Mouse (Mus musculus): ENCODE results near the gene Clic1. TPM values are rescaled to one million over a fixed set of nuclear protein-coding genes. Genes with fewer than 3 reads are reported as not detected.
A peak's percentile ranks its signal among the peaks of the same experiment; 100 is the strongest.

Clic1 gene
- polyA plus RNA-seq, 1 experiment from 2014 or later, result 195 TPM

DNA sequence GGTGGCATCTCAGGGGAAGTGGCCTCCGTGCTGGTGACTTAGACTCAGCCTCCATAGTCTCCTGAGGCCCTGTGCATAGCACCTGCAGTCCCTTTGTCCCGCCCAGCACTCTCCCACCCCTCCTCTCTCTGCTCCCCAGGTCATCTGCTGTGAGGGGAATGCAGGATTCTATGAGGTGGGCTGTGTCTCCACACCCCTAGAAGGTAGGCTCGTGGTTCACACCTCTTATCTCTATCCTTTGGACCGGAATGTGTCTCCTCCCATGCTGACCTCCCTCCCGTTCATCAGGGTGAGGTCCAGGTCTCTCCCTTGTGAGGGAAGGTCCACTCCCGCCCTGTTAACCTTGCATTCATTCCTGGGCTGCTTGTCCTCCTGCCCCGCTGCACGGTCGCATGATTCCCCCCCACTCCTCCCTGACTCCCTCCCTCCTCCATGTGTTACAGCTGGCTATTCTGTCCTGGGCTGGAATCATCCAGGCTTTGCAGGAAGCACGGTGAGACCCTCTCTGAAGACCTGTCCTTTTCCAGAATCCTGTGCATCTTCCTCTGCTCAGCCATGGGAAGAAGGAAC lies 50.5 kb downstream of the Clic1 start:
- Histone ChIP-seq H3K27ac (no peak overlapping the region), H3K4me2 (no peak overlapping the region), H3K9ac (replicated peaks) (no peak overlapping the region), H3K9me3 (no peaks in the 10 kb centered on the region), H3K27me3 (no peaks in the 10 kb centered on the region), H3K36me3 (peaks cover 89% of the 10 kb centered on the region), H3K4me1 (replicated peaks) (no peaks in the 10 kb centered on the region), H3K4me3 (replicated peaks) (no peak overlapping the region)
- WGBS, result 74% methylated on average over 10 of the region's 10 CpGs
- no peak for ATAC-seq (ENCODE audit: insufficient number of reproducible peaks, insufficient read depth, low FRiP score, low TSS enrichment, low read depth)

DNA sequence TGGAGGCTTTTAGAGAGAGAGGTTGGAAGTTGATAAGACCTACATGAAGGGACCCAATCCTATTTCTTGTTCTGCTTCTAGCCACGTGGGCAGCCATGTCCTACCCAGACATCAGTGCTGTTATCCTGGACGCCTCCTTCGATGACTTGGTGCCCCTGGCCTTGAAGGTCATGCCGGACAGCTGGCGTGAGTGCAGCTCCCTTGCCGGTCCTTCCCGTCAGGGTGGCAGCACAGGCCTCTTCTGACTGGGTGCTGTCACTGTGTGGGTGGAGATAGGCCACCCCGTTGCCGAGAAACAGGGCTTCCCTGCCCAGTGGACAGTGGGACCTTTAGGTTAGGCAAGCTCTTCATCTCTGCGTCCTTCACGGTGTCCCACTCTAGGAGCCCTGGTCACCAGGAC lies 51.4 kb downstream of the Clic1 start:
- Histone ChIP-seq H3K4me1 (replicated peaks) (peaks cover 5% of the 10 kb centered on the region; the same call in 1 of the 2 replicates), H3K9me3 (no peaks in the 10 kb centered on the region), H3K4me3 (replicated peaks) (no peak overlapping the region), H3K27me3 (no peaks in the 10 kb centered on the region), H3K9ac (replicated peaks) (no peak overlapping the region), H3K36me3 (peaks cover 81% of the 10 kb centered on the region), H3K4me2 (no peak overlapping the region), H3K27ac (no peak overlapping the region)
- no peak for ATAC-seq (ENCODE audit: insufficient number of reproducible peaks, insufficient read depth, low FRiP score, low TSS enrichment, low read depth)
- WGBS, result 86% methylated on average over 11 of the region's 11 CpGs

DNA sequence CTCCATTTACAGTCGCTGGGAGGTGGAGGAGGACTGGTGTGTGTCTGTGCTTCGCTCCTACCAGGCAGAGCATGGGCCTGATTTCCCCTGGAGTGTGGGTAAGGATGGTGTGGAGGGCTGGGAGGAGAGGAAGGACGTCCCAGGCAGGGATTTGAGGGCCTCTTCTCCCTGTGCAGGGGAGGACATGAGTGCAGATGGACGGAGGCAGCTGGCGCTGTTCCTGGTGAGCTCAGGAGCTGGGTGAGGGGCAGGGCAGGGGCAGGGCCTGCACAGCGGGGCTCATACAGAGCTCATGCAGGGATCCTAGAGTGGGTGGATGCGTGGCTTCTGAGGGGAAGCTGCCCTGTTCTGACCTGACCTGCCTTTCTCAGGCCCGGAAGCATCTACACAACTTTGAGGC lies 52.5 kb downstream of the Clic1 start:
- ATAC-seq (ENCODE audit: insufficient number of reproducible peaks, insufficient read depth, low FRiP score, low TSS enrichment, low read depth), result 0 out of 2 replicates have a peak, but pooled peaks have one; percentile 20
- H3K27me3 ChIP-seq, result no peaks in the 10 kb centered on the region

DNA sequence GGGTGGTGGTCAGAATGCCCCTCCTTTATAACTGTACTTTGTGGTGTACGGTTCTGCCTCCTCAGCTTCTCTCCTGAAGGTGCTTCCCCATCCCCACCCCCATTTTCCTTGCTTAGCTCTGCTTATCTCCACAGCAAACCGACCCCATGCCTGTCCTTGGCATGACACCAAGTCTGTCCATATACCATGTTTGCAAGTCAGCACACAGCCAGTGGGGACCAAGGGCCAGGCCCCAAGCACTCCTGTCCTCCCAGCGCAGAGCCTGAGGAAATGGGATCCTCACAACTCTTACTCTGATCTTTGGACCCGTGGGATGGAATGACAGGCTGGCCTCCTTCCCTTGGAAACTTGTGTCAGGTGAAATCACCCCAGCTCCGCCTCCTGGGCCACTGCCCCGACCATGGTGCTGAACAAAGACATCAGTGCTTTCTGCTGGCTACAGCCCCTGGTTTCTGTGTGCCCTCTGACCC lies 53.5 kb downstream of the Clic1 start:
- 71% methylated on average over 6 of the region's 6 CpGs for WGBS
- H3K27me3 ChIP-seq, result no peaks in the 10 kb centered on the region
- H3K9me3 ChIP-seq, result no peaks in the 10 kb centered on the region
- peaks cover 60% of the 10 kb centered on the region for H3K36me3 ChIP-seq
- H3K4me2 ChIP-seq, result no peak overlapping the region
- H3K9ac ChIP-seq (replicated peaks), result no peak overlapping the region
- ATAC-seq (ENCODE audit: insufficient number of reproducible peaks, insufficient read depth, low FRiP score, low TSS enrichment, low read depth), result no peak
- H3K4me3 ChIP-seq (replicated peaks), result no peak overlapping the region
- H3K27ac ChIP-seq, result no peak overlapping the region
- H3K4me1 ChIP-seq (replicated peaks), result peaks cover 6% of the 10 kb centered on the region; the same call in 1 of the 2 replicates

More for the DNA sequence above, 52.5 kb downstream of the Clic1 start:
- H3K9me3 ChIP-seq, result no peaks in the 10 kb centered on the region
- H3K9ac ChIP-seq (replicated peaks), result 0 out of 2 replicates have a peak overlapping the region, but pooled peaks have one; percentile 9
- H3K36me3 ChIP-seq, result peaks cover 70% of the 10 kb centered on the region
- no peak overlapping the region; the same call in 1 of the 2 replicates for H3K4me2 ChIP-seq
- no peak overlapping the region for H3K4me3 ChIP-seq (replicated peaks)
- WGBS, result 62% methylated on average over 8 of the region's 8 CpGs
- peaks cover 6% of the 10 kb centered on the region; the same call in 1 of the 2 replicates for H3K4me1 ChIP-seq (replicated peaks)
- H3K27ac ChIP-seq, result no peak overlapping the region

- no peak for ATAC-seq (ENCODE audit: insufficient number of reproducible peaks, insufficient read depth, low FRiP score, low TSS enrichment, low read depth)
- Histone ChIP-seq H3K27me3 (no peaks in the 10 kb centered on the region), H3K36me3 (peaks cover 52% of the 10 kb centered on the region), H3K4me1 (replicated peaks) (peaks cover 6% of the 10 kb centered on the region; the same call in 1 of the 2 replicates), H3K9ac (replicated peaks) (no peak overlapping the region), H3K4me2 (no peak overlapping the region), H3K27ac (no peak overlapping the region), H3K4me3 (replicated peaks) (no peak overlapping the region), H3K9me3 (no peaks in the 10 kb centered on the region)
- WGBS, result 85% methylated on average over 7 of the region's 7 CpGs
These were observed 54.3 kb downstream of the Clic1 start for GRCm38 (mm10) chr17:35104079-35104478.

GRCm38 (mm10) chr17:35104754-35105153 lies 55.0 kb downstream of the Clic1 start:
- Histone ChIP-seq H3K9me3 (no peaks in the 10 kb centered on the region), H3K4me2 (no peak overlapping the region), H3K27ac (no peak overlapping the region), H3K27me3 (no peaks in the 10 kb centered on the region), H3K4me1 (replicated peaks) (peaks cover 6% of the 10 kb centered on the region; the same call in 1 of the 2 replicates), H3K9ac (replicated peaks) (no peak overlapping the region), H3K36me3 (peaks cover 45% of the 10 kb centered on the region), H3K4me3 (replicated peaks) (no peak overlapping the region)
- no peak for ATAC-seq (ENCODE audit: insufficient number of reproducible peaks, insufficient read depth, low FRiP score, low TSS enrichment, low read depth)
- WGBS, result 83% methylated on average over 6 of the region's 6 CpGs

DNA sequence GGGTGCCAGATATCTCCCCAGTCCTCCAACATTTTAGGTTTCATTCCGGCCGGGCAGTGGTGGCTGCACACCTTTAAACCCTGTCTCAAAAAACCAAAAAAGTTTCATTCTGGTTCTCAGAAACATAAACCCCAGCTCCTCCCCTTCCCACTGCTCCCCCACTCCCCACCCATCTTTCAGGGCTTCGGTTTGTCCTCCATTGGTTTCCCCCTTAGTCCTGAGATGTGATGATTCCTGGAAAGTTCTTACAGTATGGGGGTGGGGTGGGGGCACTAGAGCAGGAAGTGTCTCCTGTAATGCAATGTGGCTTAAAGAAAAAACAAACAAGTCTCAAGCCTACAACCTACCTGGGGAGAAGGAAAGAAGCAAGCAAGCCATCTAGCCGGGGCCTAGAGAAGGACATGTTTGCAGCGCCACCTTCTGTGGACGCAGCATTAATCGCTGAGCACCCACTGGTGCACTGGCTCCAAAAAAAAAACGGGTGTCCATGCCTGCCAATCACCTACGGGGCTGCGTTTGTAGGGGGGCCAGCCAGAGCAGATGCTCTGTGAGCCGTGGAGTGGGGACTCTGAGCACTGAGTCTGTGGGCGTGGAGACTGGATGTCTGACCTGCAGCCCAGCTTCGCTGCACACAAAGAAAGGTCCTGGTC lies 56.1 kb downstream of the Clic1 start:
- Histone ChIP-seq H3K36me3 (peaks cover 34% of the 10 kb centered on the region), H3K4me2 (peak overlapping the region; percentile 17), H3K9ac (replicated peaks) (peak overlapping the region; percentile 45; the same call in 1 of the 2 replicates), H3K4me1 (replicated peaks) (peaks cover 6% of the 10 kb centered on the region; the same call in 1 of the 2 replicates), H3K27me3 (no peaks in the 10 kb centered on the region), H3K27ac (no peak overlapping the region), H3K4me3 (replicated peaks) (no peak overlapping the region; the same call in 1 of the 2 replicates), H3K9me3 (no peaks in the 10 kb centered on the region)
- ATAC-seq (ENCODE audit: insufficient number of reproducible peaks, insufficient read depth, low FRiP score, low TSS enrichment, low read depth), result no peak
- WGBS, result 35% methylated on average over 13 of the region's 13 CpGs

DNA sequence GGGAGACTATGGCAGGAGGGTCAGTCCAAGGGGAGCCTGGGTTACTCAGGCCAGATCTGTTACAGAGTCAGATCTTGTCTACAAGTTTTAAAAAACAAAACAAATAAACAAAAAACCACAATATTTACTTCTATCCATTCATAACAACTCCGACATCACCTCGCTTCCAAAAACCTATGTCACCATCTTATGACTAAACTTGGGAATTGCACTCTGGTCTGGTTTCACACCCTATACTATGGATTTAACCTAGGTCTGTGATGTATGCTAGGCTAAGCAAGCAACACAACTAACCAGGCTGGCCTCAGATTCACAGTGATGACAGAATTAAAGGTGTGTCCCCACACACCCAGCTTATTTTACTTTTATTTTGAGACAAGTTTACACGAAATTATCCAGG lies 56.8 kb downstream of the Clic1 start:
- ATAC-seq (ENCODE audit: insufficient number of reproducible peaks, insufficient read depth, low FRiP score, low TSS enrichment, low read depth), result no peak
- H3K4me2 ChIP-seq, result 0 out of 2 replicates have a peak overlapping the region, but pooled peaks have one; percentile 17
- H3K36me3 ChIP-seq, result peaks cover 28% of the 10 kb centered on the region
- peaks cover 6% of the 10 kb centered on the region; the same call in 1 of the 2 replicates for H3K4me1 ChIP-seq (replicated peaks)
- no peaks in the 10 kb centered on the region for H3K27me3 ChIP-seq
- H3K9me3 ChIP-seq, result no peaks in the 10 kb centered on the region
- 77% methylated on average over 3 of the region's 3 CpGs for WGBS
- H3K4me3 ChIP-seq (replicated peaks), result no peak overlapping the region; the same call in 1 of the 2 replicates
- no peak overlapping the region for H3K9ac ChIP-seq (replicated peaks)
- no peak overlapping the region for H3K27ac ChIP-seq

- Histone ChIP-seq H3K4me1 (replicated peaks) (peaks cover 6% of the 10 kb centered on the region; the same call in 1 of the 2 replicates), H3K36me3 (peaks cover 12% of the 10 kb centered on the region), H3K4me2 (no peak within 1 kb of the TSS), H3K9ac (replicated peaks) (no peak within 1 kb of the TSS), H3K4me3 (replicated peaks) (no peak within 1 kb of the TSS), H3K9me3 (no peaks in the 10 kb centered on the region), H3K27me3 (no peaks in the 10 kb centered on the region), H3K27ac (no peak within 1 kb of the TSS)
- 80% methylated on average over 6 of the region's 6 CpGs for WGBS
- ATAC-seq (ENCODE audit: insufficient number of reproducible peaks, insufficient read depth, low FRiP score, low TSS enrichment, low read depth), result no peak
These were observed 58.3 kb downstream of the Clic1 start, which contains the start of gene Ly6g5c for GRCm38 (mm10) chr17:35108097-35108496. Ly6g5c (plus strand) TSS chr17:35108279.

Measured in limb, embryonic 12.5 days (tissue).